Mouse (Mus musculus): Measurements from ENCODE around the gene Msn. TPM values are rescaled to one million over a fixed set of nuclear protein-coding genes. Genes with fewer than 3 reads are reported as not detected.

Msn gene
- polyA plus RNA-seq, 1 experiment = 33.0 TPM

DNA sequence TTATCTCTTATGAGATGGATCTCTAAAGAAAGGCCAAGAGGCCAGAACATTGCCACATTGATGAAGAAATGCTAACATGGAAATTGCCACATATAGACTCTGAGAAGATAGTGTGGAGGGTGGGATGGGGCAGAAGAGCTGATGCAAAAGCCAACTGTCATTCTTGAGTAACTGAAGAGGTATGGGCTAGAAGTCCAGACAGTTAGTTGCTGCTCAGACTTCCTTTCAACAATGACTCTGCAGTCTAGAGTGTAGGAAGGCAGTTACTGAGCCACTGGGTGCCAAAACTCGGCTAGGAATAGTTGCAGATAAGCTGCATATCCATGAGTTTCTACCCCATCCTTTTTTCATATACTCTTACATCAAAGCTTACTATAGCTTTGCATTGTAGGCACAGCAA, 122.2 kb downstream of the Msn start:
- WGBS = 57% methylated on average over 1 of the region's 1 CpGs
- no peak overlapping the region for H3K27ac ChIP-seq (ENCODE audit: insufficient read depth, low read length)

More for the DNA sequence above, 122.2 kb downstream of the Msn start:
- Histone ChIP-seq H3K4me1 (ENCODE audit: control insufficient read depth, insufficient read depth, low read length) (no peaks in the 10 kb centered on the region), H3K4me3 (replicated peaks; ENCODE audit: insufficient read depth, low read depth, low read length) (no peak overlapping the region), H3K27me3 (ENCODE audit: control insufficient read depth, insufficient read depth, low read length) (no peaks in the 10 kb centered on the region)
- TF ChIP-seq POLR2A (IDR thresholded peaks at IDR 0.05; ENCODE audit: borderline replicate concordance, insufficient read depth, low read length) = no peak
- no peak for TF ChIP-seq CTCF (IDR thresholded peaks at IDR 0.05; ENCODE audit: borderline replicate concordance, insufficient read depth, low read depth, low read length)
- no peak for DNase-seq

Other genes with a start within 250 kb of the Msn start
- gene Las1l, start 139.1 kb upstream of the Msn start, polyA plus RNA-seq (2012; rRNA removed) = 69.2 and 70.0 TPM in 2 replicates
- gene Vsig4, start 197.4 kb downstream of the Msn start, polyA plus RNA-seq (2012; rRNA removed) = not detected in 2 replicates